Mouse (Mus musculus): ENCODE measurements around the gene Ptprg.
"Not testable (repeated sequence)": the region's sequence is repeated elsewhere in the genome, so short reads cannot be mapped to it uniquely, and the experiment has no call there.

Ptprg gene

GRCm38 (mm10) chr14:12199956-12200950 lies 646.9 kb downstream of the Ptprg start:
- in situ Hi-C loops (cut with MboI, MseI): no loop called here

DNA sequence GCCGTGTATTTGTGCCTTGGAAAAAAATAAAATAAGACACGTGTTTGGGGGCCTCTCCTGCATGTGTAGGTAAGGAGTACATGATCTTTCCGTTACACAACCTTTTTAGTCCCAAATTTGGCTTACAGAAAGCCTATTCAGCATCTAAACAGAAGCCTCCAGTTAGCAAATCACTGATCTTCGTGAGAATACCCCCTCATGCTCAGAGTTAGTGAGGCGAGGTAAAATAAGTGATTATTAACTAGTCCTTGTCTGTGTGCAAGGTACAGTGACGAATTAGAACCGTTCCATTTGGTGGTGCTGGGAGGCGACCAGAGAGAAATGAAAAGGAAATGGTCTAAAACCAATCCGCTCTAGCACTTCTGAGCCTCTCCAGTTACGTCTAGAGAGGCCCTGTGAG lies 648.9 kb downstream of the Ptprg start:
- in situ Hi-C loops (cut with MboI, MseI): no loop called here

DNA sequence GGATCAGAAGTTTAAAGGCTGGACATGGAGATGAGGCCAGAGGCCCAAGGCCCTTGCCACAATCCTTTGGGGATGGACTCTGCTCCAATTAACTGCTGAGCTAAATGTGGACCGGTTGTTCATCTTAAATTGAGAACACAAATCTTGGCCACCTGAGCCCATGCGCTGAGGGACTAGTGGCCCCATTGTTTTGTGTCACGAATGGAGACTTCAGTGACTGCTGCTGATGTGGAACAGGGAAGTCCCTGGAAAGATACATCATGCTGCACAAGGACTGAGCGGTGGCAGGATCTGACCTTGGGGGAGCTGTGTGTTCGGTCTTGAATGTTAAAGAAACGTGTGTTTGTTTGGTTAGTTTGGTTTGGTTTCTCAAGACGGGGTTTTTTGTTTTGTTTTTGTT lies 649.7 kb downstream of the Ptprg start:
- in situ Hi-C loops (cut with MboI, MseI): no loop called here

DNA sequence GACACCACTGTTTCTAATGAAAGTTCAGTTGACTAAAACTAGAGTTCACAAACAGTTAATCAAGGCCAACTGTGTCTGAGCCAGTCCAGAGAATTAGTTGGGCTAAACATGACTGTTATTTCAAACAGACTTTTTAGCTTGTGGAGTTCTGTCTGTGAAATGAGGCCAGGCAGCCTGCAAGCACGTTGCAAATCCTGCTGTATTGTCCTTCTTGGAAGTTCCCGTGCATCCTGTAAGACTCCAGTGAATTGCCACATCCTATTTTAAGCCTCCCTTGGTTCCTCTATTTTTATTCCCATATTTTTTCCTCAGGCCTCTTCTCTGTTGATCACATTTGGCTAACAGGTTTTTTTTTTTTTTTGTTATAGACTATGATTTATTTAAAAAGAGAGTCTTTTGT lies 652.8 kb downstream of the Ptprg start:
- in situ Hi-C loops (cut with MboI, MseI): no loop called here

GRCm38 (mm10) chr14:12208554-12208953 lies 655.2 kb downstream of the Ptprg start:
- in situ Hi-C loops (cut with MboI, MseI): no loop called here

GRCm38 (mm10) chr14:12218544-12219150 lies 665.3 kb downstream of the Ptprg start:
- in situ Hi-C loops (cut with MboI, MseI): no loop called here

DNA sequence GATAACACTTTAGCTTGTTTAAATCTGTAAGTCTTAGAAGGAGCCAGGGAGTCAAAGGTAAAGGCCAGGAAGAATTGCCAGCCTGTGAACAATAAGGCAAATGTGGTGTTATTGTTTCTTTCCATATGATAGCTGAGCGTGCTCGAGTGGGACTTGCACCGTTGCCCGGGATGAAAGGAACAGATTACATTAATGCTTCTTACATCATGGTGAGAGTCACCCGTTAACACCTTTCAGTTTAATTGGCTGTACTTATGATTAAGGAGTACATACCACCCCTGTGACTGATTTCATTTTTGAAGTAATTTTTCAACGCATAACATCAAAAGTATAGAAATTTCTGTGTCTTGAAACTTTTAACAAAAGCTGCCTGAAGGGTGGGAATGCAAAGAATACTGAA lies 666.5 kb downstream of the Ptprg start:
- in situ Hi-C loops (cut with MboI, MseI): no loop called here

DNA sequence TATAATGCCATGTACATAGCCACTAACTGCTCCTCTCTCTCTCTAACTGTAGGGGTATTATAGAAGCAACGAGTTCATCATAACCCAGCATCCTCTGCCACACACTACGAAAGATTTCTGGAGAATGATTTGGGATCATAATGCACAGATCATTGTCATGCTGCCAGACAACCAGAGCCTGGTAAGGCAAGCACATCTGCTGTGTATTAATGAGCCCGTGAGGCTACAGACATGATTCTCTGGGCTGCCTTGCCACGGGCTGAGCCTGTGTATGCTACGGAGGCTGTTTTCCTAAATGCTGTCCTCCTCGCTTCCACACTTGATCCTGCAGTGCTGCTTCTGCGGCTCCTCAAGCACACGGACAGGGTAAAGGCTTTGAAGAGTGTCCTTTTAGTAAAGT lies 667.2 kb downstream of the Ptprg start:
- in situ Hi-C loops (cut with MboI, MseI): no loop called here

DNA sequence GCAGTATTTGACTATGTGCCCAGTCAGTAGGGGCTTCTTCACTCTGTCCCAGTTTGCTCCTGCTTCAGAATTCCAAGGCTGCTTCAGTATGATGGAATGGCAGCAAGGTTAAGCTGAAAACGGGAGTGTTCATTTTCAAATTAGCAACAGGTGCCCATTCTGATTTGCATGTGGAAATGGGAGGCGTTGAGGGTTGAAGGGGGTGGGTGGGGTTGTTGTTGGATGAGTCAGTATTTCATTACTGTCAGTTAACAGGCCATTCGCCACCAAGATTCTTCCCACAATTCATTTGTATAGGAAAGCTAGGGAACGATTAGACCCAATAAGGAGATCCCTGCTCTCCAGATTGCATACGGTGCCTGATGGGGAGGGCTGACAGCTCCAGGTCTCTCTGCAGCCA lies 668.2 kb downstream of the Ptprg start:
- in situ Hi-C loops (cut with MboI, MseI): no loop called here

- in situ Hi-C loops (cut with MboI, MseI): no loop called here
Measured at GRCm38 (mm10) chr14:12243726-12244125, 690.4 kb downstream of the Ptprg start.

DNA sequence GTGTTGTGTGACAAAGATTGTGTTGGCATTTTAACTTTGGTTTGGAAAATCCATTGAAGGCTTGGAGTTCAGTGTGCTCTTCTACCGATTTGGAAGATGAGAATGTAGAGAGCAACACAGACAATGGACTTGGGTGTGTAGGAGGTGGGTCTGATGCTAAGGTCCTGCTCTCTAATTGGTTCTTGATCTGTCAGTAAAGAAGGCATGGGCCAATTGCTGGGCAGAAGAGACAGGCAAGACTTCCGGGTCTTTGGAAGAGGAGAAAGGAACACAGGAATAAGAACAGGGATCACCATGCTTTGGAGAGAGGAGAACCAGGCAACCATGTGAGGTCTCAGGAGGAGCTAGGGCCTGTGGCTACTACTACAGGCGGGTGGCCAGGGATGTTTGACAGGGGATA lies 722.7 kb downstream of the Ptprg start:
- in situ Hi-C loops (cut with MboI, MseI): no loop called here

GRCm38 (mm10) chr14:12283641-12284040 lies 730.3 kb downstream of the Ptprg start, which contains the start of gene Gm49355:
TSS of gene Gm49355 (plus strand) at chr14:12283976.
- in situ Hi-C loops (cut with MboI, MseI): no loop called here

DNA sequence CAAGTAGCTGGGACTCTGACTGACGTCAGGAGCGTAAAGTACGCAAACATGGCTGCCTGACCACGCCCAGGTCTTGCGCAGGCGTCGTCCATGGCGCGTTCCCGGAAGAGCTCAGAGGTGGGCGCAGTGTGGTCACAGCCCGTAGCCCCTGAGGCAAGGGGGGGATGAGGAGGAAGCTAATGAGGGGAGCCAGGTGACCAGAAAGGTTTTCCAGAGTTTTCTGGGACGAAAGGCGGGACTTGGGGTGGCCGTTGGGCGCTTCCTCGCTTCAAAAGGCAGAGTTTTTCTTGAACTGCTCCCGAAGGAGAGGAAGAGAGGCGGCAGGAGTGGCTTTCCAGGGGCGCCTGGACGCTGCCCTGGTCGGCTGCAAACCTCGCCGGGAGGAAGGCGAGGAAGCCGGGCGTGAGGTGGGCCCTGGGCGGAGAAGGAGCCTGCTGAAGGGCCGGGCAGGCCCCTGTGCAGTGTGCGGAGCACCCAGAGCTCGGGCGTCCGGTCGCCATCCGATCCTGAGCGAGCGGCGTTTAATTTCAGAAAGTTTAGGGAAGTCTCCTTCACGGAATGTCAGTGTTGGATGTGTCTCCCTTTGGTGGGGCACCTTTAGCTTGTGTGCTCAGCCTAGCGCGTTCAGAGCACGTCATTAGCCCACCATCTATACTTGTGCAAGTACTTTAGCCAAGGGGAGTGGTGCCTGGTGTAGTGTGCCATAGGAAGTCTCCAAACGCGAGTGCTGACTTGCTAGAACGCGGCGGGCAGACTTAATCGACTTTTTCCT lies 731.0 kb downstream of the Ptprg start, which contains the start of gene 3830406C13Rik:
TSS of gene 3830406C13Rik (plus strand) at position 33 of the 772 bp plus-strand sequence.
- in situ Hi-C loops (cut with MboI, MseI): no loop called here

GRCm38 (mm10) chr14:12289747-12290146 lies 736.4 kb downstream of the Ptprg start:
- in situ Hi-C loops (cut with MboI, MseI): not testable (repeated sequence)

Measured in regulatory T cell (primary cell).